Mouse (Mus musculus): ENCODE data around the gene Ccn5. TPM values are rescaled to one million over a fixed set of nuclear protein-coding genes. Genes with fewer than 3 reads are reported as not detected.

The Ccn5 gene
- total RNA-seq (2021) (1 to 10 TPM; 1.3 to 2.6 TPM), polyA plus RNA-seq (2012; rRNA removed) (11.6 and 18.4 TPM in 2 replicates)
- long read RNA-seq, partial matches to known transcripts, result 0 of 3 reads
- long read RNA-seq, other reads (novel, unspliced or antisense), result 2 of 3 reads

DNA sequence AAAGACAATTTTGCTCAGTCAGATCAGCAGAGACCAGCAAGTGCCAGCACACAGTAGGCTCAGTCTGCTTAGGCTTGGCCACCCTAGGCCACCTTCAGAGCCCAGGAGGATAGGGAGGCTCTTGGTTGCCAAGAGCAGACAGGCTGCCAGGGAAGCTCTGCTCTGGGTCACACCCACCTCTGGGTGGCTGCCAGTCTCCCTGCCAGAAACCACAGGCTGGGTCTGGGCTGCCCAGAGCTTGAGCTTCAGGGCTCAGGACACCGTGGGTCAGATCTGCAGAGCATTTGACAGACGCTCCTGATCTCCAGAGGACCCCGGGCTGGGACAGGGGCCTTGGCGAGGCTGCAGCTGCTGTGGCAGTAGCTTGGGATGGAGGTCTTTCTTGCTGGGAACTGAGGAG is at the start of gene Ccn5:
Gene Ccn5, plus strand, starts transcription at position 255 of the 400 bp plus-strand sequence.
- 23% methylated on average over 4 of the region's 4 CpGs for WGBS
- Histone ChIP-seq H3K27me3 (ENCODE audit: control insufficient read depth, insufficient read depth, low read length) (no peaks in the 10 kb centered on the region), H3K36me3 (ENCODE audit: control insufficient read depth, insufficient read depth, low read length) (no peaks in the 10 kb centered on the region), H3K4me3 (no peak within 1 kb of the TSS), H3K9ac (ENCODE audit: low read depth, low read length) (no peak within 1 kb of the TSS), H3K79me2 (replicated peaks; ENCODE audit: control insufficient read depth, insufficient read depth, low read length) (no peaks in the 10 kb centered on the region), H3K27ac (no peak within 1 kb of the TSS), H3K4me1 (ENCODE audit: control insufficient read depth, insufficient read depth, low read length) (peaks cover 2% of the 10 kb centered on the region; the same call in 1 of the 2 replicates)
- intact Hi-C loops (cut with DNase I), result loop anchor here (1.0 to 10.0 kb wide), 3 partner anchors 20 to 286 kb away; no protein-coding TSS in a partner anchor
- no peak for TF ChIP-seq POLR2A (IDR thresholded peaks at IDR 0.05; ENCODE audit: insufficient read depth, low read depth, low read length)
- no peak for TF ChIP-seq EP300 (IDR thresholded peaks at IDR 0.05; ENCODE audit: insufficient read depth, low read depth, low read length)
- no peak for TF ChIP-seq CTCF (IDR thresholded peaks at IDR 0.05)
- peak; percentile 82 to 88 for DNase-seq

DNA sequence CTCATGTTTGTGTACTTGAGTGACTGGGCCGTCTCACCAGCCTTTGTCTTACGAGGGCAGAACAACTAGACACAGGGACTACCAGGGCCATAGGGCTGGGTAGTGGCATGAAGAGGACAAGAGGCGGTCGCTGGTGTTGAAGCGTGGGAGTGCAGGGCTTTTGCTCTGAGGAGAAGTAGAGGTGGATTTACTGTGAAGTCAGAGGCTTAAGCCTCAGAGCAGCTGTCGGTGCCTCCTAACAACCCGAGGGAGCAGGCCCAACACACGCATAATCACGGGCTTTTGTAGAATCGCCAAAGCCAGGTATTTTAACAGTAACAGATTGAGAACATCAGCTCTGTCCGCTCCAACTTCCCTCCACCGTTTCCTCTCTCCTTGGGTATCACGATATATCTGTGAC is 44.0 kb upstream of the Ccn5 start:
- Histone ChIP-seq H3K9ac (ENCODE audit: low read depth, low read length) (no peak overlapping the region), H3K27me3 (ENCODE audit: control insufficient read depth, insufficient read depth, low read length) (no peaks in the 10 kb centered on the region), H3K36me3 (ENCODE audit: control insufficient read depth, insufficient read depth, low read length) (no peaks in the 10 kb centered on the region), H3K4me3 (no peak overlapping the region), H3K27ac (no peak overlapping the region), H3K4me1 (ENCODE audit: control insufficient read depth, insufficient read depth, low read length) (no peaks in the 10 kb centered on the region), H3K79me2 (replicated peaks; ENCODE audit: control insufficient read depth, insufficient read depth, low read length) (no peaks in the 10 kb centered on the region)
- 36% methylated on average over 13 of the region's 13 CpGs for WGBS
- TF ChIP-seq CTCF (IDR thresholded peaks at IDR 0.05), result no peak
- TF ChIP-seq EP300 (IDR thresholded peaks at IDR 0.05; ENCODE audit: insufficient read depth, low read depth, low read length), result no peak
- TF ChIP-seq POLR2A (IDR thresholded peaks at IDR 0.05; ENCODE audit: insufficient read depth, low read depth, low read length), result no peak
- intact Hi-C loops (cut with DNase I), result no loop called here
- no peak for DNase-seq

GRCm38 (mm10) chr2:163777061-163777460 is 43.6 kb upstream of the Ccn5 start:
- TF ChIP-seq CTCF (IDR thresholded peaks at IDR 0.05) (no peak), EP300 (IDR thresholded peaks at IDR 0.05; ENCODE audit: insufficient read depth, low read depth, low read length) (no peak), POLR2A (IDR thresholded peaks at IDR 0.05; ENCODE audit: insufficient read depth, low read depth, low read length) (no peak)
- H3K27me3 ChIP-seq (ENCODE audit: control insufficient read depth, insufficient read depth, low read length), result no peaks in the 10 kb centered on the region

DNA sequence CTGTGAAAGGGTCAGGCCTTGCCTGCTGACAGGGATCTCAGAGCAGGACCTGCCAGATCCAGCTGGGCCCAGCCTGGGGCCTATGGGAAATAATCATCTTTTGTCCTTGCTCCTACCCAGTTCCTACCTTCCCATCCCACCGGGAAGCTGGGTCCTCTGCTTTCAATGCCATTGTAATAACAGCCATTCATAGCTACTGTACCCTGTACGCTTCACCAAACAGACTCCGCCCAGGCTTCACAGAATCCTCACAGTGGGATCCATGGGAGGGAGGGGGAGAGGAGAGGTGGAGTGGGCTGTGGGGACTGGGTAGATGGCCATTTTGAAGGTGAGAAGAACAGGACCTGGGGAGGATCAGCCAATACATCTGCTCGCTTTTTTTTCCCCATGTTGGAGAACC is 41.8 kb upstream of the Ccn5 start:
- no peaks in the 10 kb centered on the region for H3K27me3 ChIP-seq (ENCODE audit: control insufficient read depth, insufficient read depth, low read length)
- no peak for DNase-seq
- no peaks in the 10 kb centered on the region for H3K4me1 ChIP-seq (ENCODE audit: control insufficient read depth, insufficient read depth, low read length)
- H3K9ac ChIP-seq (ENCODE audit: low read depth, low read length), result no peak overlapping the region
- no peaks in the 10 kb centered on the region for H3K36me3 ChIP-seq (ENCODE audit: control insufficient read depth, insufficient read depth, low read length)
- H3K27ac ChIP-seq, result no peak overlapping the region
- no peaks in the 10 kb centered on the region for H3K79me2 ChIP-seq (replicated peaks; ENCODE audit: control insufficient read depth, insufficient read depth, low read length)
- intact Hi-C loops (cut with DNase I), result no loop called here
- TF ChIP-seq CTCF (IDR thresholded peaks at IDR 0.05) (no peak), EP300 (IDR thresholded peaks at IDR 0.05; ENCODE audit: insufficient read depth, low read depth, low read length) (no peak), POLR2A (IDR thresholded peaks at IDR 0.05; ENCODE audit: insufficient read depth, low read depth, low read length) (no peak)
- no peak overlapping the region for H3K4me3 ChIP-seq
- 93% methylated on average over 4 of the region's 4 CpGs for WGBS

More at GRCm38 (mm10) chr2:163777061-163777460, 43.6 kb upstream of the Ccn5 start:
- Histone ChIP-seq H3K9ac (ENCODE audit: low read depth, low read length) (no peak overlapping the region), H3K4me3 (no peak overlapping the region), H3K27ac (no peak overlapping the region), H3K36me3 (ENCODE audit: control insufficient read depth, insufficient read depth, low read length) (no peaks in the 10 kb centered on the region), H3K79me2 (replicated peaks; ENCODE audit: control insufficient read depth, insufficient read depth, low read length) (no peaks in the 10 kb centered on the region), H3K4me1 (ENCODE audit: control insufficient read depth, insufficient read depth, low read length) (no peaks in the 10 kb centered on the region)
- intact Hi-C loops (cut with DNase I), result no loop called here
- no peak for DNase-seq
- WGBS, result 44% methylated on average over 2 of the region's 2 CpGs

DNA sequence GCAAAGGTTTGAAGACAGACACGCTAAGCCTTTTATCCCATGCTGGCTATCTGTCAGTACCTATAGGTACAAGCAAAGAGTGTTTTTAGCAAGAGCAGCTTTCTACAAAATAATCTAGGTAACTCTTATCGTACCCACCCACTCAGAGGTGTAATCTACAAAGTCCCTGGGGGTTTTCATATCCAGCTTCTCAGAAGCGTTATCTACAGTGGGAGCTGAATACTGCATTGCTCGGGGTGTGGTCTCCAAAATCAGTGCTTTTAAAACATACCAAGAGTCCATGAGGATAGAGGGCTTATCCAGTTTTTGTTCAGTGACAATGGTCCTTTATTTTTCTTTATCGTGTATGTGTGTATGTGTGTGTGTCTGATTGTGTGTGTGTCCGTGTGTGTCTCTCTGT is 37.3 kb upstream of the Ccn5 start:
- 67% methylated on average over 6 of the region's 6 CpGs for WGBS
- Histone ChIP-seq H3K27me3 (ENCODE audit: control insufficient read depth, insufficient read depth, low read length) (no peaks in the 10 kb centered on the region), H3K4me3 (no peak overlapping the region), H3K4me1 (ENCODE audit: control insufficient read depth, insufficient read depth, low read length) (no peaks in the 10 kb centered on the region), H3K9ac (ENCODE audit: low read depth, low read length) (no peak overlapping the region), H3K79me2 (replicated peaks; ENCODE audit: control insufficient read depth, insufficient read depth, low read length) (no peaks in the 10 kb centered on the region), H3K27ac (no peak overlapping the region), H3K36me3 (ENCODE audit: control insufficient read depth, insufficient read depth, low read length) (no peaks in the 10 kb centered on the region)
- no peak for DNase-seq
- TF ChIP-seq POLR2A (IDR thresholded peaks at IDR 0.05; ENCODE audit: insufficient read depth, low read depth, low read length), result no peak
- no peak for TF ChIP-seq CTCF (IDR thresholded peaks at IDR 0.05)
- no peak for TF ChIP-seq EP300 (IDR thresholded peaks at IDR 0.05; ENCODE audit: insufficient read depth, low read depth, low read length)
- intact Hi-C loops (cut with DNase I), result loop anchor here (10.0 kb wide), 4 partner anchors 59 to 249 kb away; partner anchors contain the start of genes Serinc3 and Ttpal

DNA sequence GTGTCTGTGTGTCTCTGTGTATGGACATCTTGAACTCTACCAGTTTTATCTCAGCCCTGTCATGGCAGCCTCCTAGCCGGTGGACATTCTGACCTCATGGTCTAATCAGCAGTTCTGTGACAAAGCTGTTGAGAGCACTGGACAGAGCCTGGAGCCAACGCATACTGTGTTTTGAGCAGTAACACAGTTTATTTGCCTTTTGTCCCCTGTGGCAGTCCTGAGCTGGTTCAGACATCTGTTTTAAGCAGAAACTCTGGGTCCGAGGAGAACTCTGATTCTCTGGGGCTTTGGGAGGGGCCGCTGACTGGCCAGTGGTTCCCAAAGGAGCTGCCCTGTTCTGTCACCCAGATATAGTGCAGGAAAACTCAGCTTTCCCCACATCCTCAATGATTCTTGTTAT is 36.8 kb upstream of the Ccn5 start:
- Histone ChIP-seq H3K27me3 (ENCODE audit: control insufficient read depth, insufficient read depth, low read length) (no peaks in the 10 kb centered on the region), H3K27ac (no peak overlapping the region), H3K4me1 (ENCODE audit: control insufficient read depth, insufficient read depth, low read length) (no peaks in the 10 kb centered on the region), H3K9ac (ENCODE audit: low read depth, low read length) (no peak overlapping the region), H3K36me3 (ENCODE audit: control insufficient read depth, insufficient read depth, low read length) (no peaks in the 10 kb centered on the region), H3K4me3 (no peak overlapping the region), H3K79me2 (replicated peaks; ENCODE audit: control insufficient read depth, insufficient read depth, low read length) (no peaks in the 10 kb centered on the region)
- peak in 1 of 2 experiments; percentile 36 for DNase-seq
- intact Hi-C loops (cut with DNase I), result loop anchor here (10.0 kb wide), 4 partner anchors 59 to 249 kb away; partner anchors contain the start of genes Serinc3 and Ttpal
- WGBS, result 31% methylated on average over 4 of the region's 4 CpGs
- TF ChIP-seq CTCF (IDR thresholded peaks at IDR 0.05) (no peak), POLR2A (IDR thresholded peaks at IDR 0.05; ENCODE audit: insufficient read depth, low read depth, low read length) (no peak), EP300 (IDR thresholded peaks at IDR 0.05; ENCODE audit: insufficient read depth, low read depth, low read length) (no peak)

Measured in heart, adult 2 months (tissue).